Mouse (Mus musculus): ENCODE measurements around the gene Dnajb12. TPM values are rescaled to one million over a fixed set of nuclear protein-coding genes. Genes with fewer than 3 reads are reported as not detected.
A peak's percentile ranks its signal among the peaks of the same experiment; 100 is the strongest.

The Dnajb12 gene
- polyA plus RNA-seq, 1 experiment from 2014 or later = 17.4 TPM

- Histone ChIP-seq H3K4me1 (replicated peaks; ENCODE audit: control insufficient read depth, insufficient read depth) (no peaks in the 10 kb centered on the region), H3K27ac (replicated peaks) (no peak overlapping the region), H3K9ac (ENCODE audit: low read length) (no peak overlapping the region), H3K36me3 (ENCODE audit: control insufficient read depth, insufficient read depth, low read length) (no peaks in the 10 kb centered on the region; the same call in 1 of the 2 replicates), H3K4me3 (ENCODE audit: low read depth, low read length) (no peak overlapping the region), H3K27me3 (ENCODE audit: control insufficient read depth, insufficient read depth, low read length) (no peaks in the 10 kb centered on the region), H3K4me2 (replicated peaks; ENCODE audit: low read depth) (no peak overlapping the region), H3K9me3 (ENCODE audit: control insufficient read depth, low read length) (no peaks in the 10 kb centered on the region)
- ATAC-seq (ENCODE audit: low FRiP score, low TSS enrichment) (peak; percentile 38; the same call in 1 of the 2 replicates), DNase-seq (ENCODE audit: low spot score) (no peak)
- 81% methylated on average over 7 of the region's 7 CpGs for WGBS
- TF ChIP-seq CTCF (IDR thresholded peaks at IDR 0.05; ENCODE audit: low read depth) (no peak), EP300 (optimal IDR thresholded peaks at IDR 0.05) (no peak)
These were observed 30.0 kb upstream of the Dnajb12 start for GRCm38 (mm10) chr10:59849371-59849770.

GRCm38 (mm10) chr10:59857157-59857556 lies 22.2 kb upstream of the Dnajb12 start:
- no peak overlapping the region for H3K9ac ChIP-seq (ENCODE audit: low read length)
- H3K27ac ChIP-seq (replicated peaks) = 0 out of 2 replicates have a peak overlapping the region, but pooled peaks have one; percentile 4
- no peaks in the 10 kb centered on the region for H3K4me1 ChIP-seq (replicated peaks; ENCODE audit: control insufficient read depth, insufficient read depth)
- H3K36me3 ChIP-seq (ENCODE audit: control insufficient read depth, insufficient read depth, low read length) = no peaks in the 10 kb centered on the region
- ATAC-seq (ENCODE audit: low FRiP score, low TSS enrichment) (peak; percentile 88), DNase-seq (ENCODE audit: low spot score) (peak; percentile 63)
- H3K4me3 ChIP-seq (ENCODE audit: low read depth, low read length) = no peak overlapping the region
- H3K4me2 ChIP-seq (replicated peaks; ENCODE audit: low read depth) = no peak overlapping the region
- WGBS = 66% methylated on average over 5 of the region's 5 CpGs
- no peaks in the 10 kb centered on the region for H3K9me3 ChIP-seq (ENCODE audit: control insufficient read depth, low read length)
- TF ChIP-seq EP300 (optimal IDR thresholded peaks at IDR 0.05) = no peak
- TF ChIP-seq CTCF (IDR thresholded peaks at IDR 0.05; ENCODE audit: low read depth) = no peak
- no peaks in the 10 kb centered on the region for H3K27me3 ChIP-seq (ENCODE audit: control insufficient read depth, insufficient read depth, low read length)

- no peaks in the 10 kb centered on the region for H3K4me1 ChIP-seq (replicated peaks; ENCODE audit: control insufficient read depth, insufficient read depth)
- H3K36me3 ChIP-seq (ENCODE audit: control insufficient read depth, insufficient read depth, low read length) = peaks cover 3% of the 10 kb centered on the region; the same call in 1 of the 2 replicates
- no peak overlapping the region for H3K4me3 ChIP-seq (ENCODE audit: low read depth, low read length)
- no peak overlapping the region for H3K27ac ChIP-seq (replicated peaks)
- no peak for TF ChIP-seq CTCF (IDR thresholded peaks at IDR 0.05; ENCODE audit: low read depth)
- TF ChIP-seq EP300 (optimal IDR thresholded peaks at IDR 0.05) = no peak
- no peaks in the 10 kb centered on the region for H3K27me3 ChIP-seq (ENCODE audit: control insufficient read depth, insufficient read depth, low read length)
- no peak overlapping the region for H3K4me2 ChIP-seq (replicated peaks; ENCODE audit: low read depth)
- 52% methylated on average over 9 of the region's 9 CpGs for WGBS
- H3K9ac ChIP-seq (ENCODE audit: low read length) = no peak overlapping the region
- DNase-seq (ENCODE audit: low spot score) (peak; percentile 51), ATAC-seq (ENCODE audit: low FRiP score, low TSS enrichment) (peak; percentile 59)
- no peaks in the 10 kb centered on the region for H3K9me3 ChIP-seq (ENCODE audit: control insufficient read depth, low read length)
These were observed 18.7 kb upstream of the Dnajb12 start for GRCm38 (mm10) chr10:59860684-59861083.

GRCm38 (mm10) chr10:59861201-59861600 lies 18.2 kb upstream of the Dnajb12 start:
- no peak overlapping the region for H3K4me2 ChIP-seq (replicated peaks; ENCODE audit: low read depth)
- no peaks in the 10 kb centered on the region for H3K9me3 ChIP-seq (ENCODE audit: control insufficient read depth, low read length)
- 87% methylated on average over 10 of the region's 10 CpGs for WGBS
- H3K27me3 ChIP-seq (ENCODE audit: control insufficient read depth, insufficient read depth, low read length) = no peaks in the 10 kb centered on the region
- H3K9ac ChIP-seq (ENCODE audit: low read length) = no peak overlapping the region
- H3K4me3 ChIP-seq (ENCODE audit: low read depth, low read length) = no peak overlapping the region
- no peak overlapping the region for H3K27ac ChIP-seq (replicated peaks)
- no peak for TF ChIP-seq CTCF (IDR thresholded peaks at IDR 0.05; ENCODE audit: low read depth)
- TF ChIP-seq EP300 (optimal IDR thresholded peaks at IDR 0.05) = no peak
- DNase-seq (ENCODE audit: low spot score) (no peak), ATAC-seq (ENCODE audit: low FRiP score, low TSS enrichment) (no peak)
- H3K36me3 ChIP-seq (ENCODE audit: control insufficient read depth, insufficient read depth, low read length) = peaks cover 3% of the 10 kb centered on the region; the same call in 1 of the 2 replicates
- no peaks in the 10 kb centered on the region for H3K4me1 ChIP-seq (replicated peaks; ENCODE audit: control insufficient read depth, insufficient read depth)

- TF ChIP-seq CTCF (IDR thresholded peaks at IDR 0.05; ENCODE audit: low read depth) (no peak), EP300 (optimal IDR thresholded peaks at IDR 0.05) (no peak)
- Histone ChIP-seq H3K4me2 (replicated peaks; ENCODE audit: low read depth) (no peak overlapping the region), H3K4me3 (ENCODE audit: low read depth, low read length) (no peak overlapping the region), H3K27ac (replicated peaks) (no peak overlapping the region), H3K36me3 (ENCODE audit: control insufficient read depth, insufficient read depth, low read length) (peaks cover 3% of the 10 kb centered on the region; the same call in 1 of the 2 replicates), H3K9me3 (ENCODE audit: control insufficient read depth, low read length) (no peaks in the 10 kb centered on the region), H3K9ac (ENCODE audit: low read length) (no peak overlapping the region), H3K4me1 (replicated peaks; ENCODE audit: control insufficient read depth, insufficient read depth) (no peaks in the 10 kb centered on the region), H3K27me3 (ENCODE audit: control insufficient read depth, insufficient read depth, low read length) (no peaks in the 10 kb centered on the region)
- ATAC-seq (ENCODE audit: low FRiP score, low TSS enrichment) (no peak), DNase-seq (ENCODE audit: low spot score) (no peak)
- WGBS = 75% methylated on average over 6 of the region's 6 CpGs
These were observed 16.4 kb upstream of the Dnajb12 start for GRCm38 (mm10) chr10:59862816-59863440.

- no peak overlapping the region for H3K4me2 ChIP-seq (replicated peaks; ENCODE audit: low read depth)
- DNase-seq (ENCODE audit: low spot score) (no peak), ATAC-seq (ENCODE audit: low FRiP score, low TSS enrichment) (no peak)
- WGBS = 38% methylated on average over 4 of the region's 4 CpGs
- H3K9ac ChIP-seq (ENCODE audit: low read length) = no peak overlapping the region
- H3K27me3 ChIP-seq (ENCODE audit: control insufficient read depth, insufficient read depth, low read length) = no peaks in the 10 kb centered on the region
- H3K9me3 ChIP-seq (ENCODE audit: control insufficient read depth, low read length) = no peaks in the 10 kb centered on the region
- H3K4me3 ChIP-seq (ENCODE audit: low read depth, low read length) = no peak overlapping the region
- H3K36me3 ChIP-seq (ENCODE audit: control insufficient read depth, insufficient read depth, low read length) = peaks cover 3% of the 10 kb centered on the region; the same call in 1 of the 2 replicates
- TF ChIP-seq EP300 (optimal IDR thresholded peaks at IDR 0.05) = no peak
- no peak for TF ChIP-seq CTCF (IDR thresholded peaks at IDR 0.05; ENCODE audit: low read depth)
- H3K27ac ChIP-seq (replicated peaks) = no peak overlapping the region
- H3K4me1 ChIP-seq (replicated peaks; ENCODE audit: control insufficient read depth, insufficient read depth) = no peaks in the 10 kb centered on the region
These were observed 15.7 kb upstream of the Dnajb12 start for GRCm38 (mm10) chr10:59863620-59864019.

Data from stomach, postnatal 0 days (tissue).